Mouse (Mus musculus) cerebellum, adult 2 months (tissue): ENCODE data around the gene Camta2. TPM values are rescaled to one million over a fixed set of nuclear protein-coding genes. Genes with fewer than 3 reads are reported as not detected.
A peak's percentile ranks its signal among the peaks of the same experiment; 100 is the strongest.

ENCODE experiments used
- DNase-seq, 2 experiments: peaks; one replicate each; pipeline ENCODE4 v3.0.0; 2021
- H3K27ac ChIP-seq: fragments of 200-500 bp; 2 replicates; pipeline ENCODE4 v1.5.1; 2012; ENCODE audit warnings: low read length, control low read depth, inconsistent platforms; ENCODE audit not compliant: insufficient read depth
- H3K27me3 ChIP-seq: fragments of 200-500 bp; 2 replicates; pipeline ENCODE4 v1.6.1; 2012; ENCODE audit warnings: inconsistent platforms, mild to moderate bottlenecking, low read length, moderate library complexity; ENCODE audit not compliant: control insufficient read depth, insufficient read depth
- H3K4me1 ChIP-seq: fragments of 200-500 bp; 2 replicates; pipeline ENCODE4 v1.6.1; 2011; ENCODE audit warnings: low read length; ENCODE audit not compliant: control insufficient read depth, insufficient read depth
- H3K4me3 ChIP-seq: fragments of 200-500 bp; replicated peaks from 2 replicates; pipeline ENCODE3; 2011; ENCODE audit warnings: mild to moderate bottlenecking, low read depth, low read length, control low read depth; ENCODE audit not compliant: insufficient read depth
- CTCF ChIP-seq: fragments of 200-500 bp; IDR thresholded peaks from 2 replicates; pipeline ENCODE4 v1.5.1; 2011; ENCODE audit warnings: low read depth, mild to moderate bottlenecking, control low read depth, low read length, moderate library complexity, borderline replicate concordance; ENCODE audit not compliant: insufficient read depth
- POLR2A ChIP-seq: fragments of 200-500 bp; IDR thresholded peaks from 2 replicates; pipeline ENCODE4 v1.6.1; 2011; ENCODE audit warnings: low read length, control low read depth, borderline replicate concordance; ENCODE audit not compliant: insufficient read depth
- WGBS: fragments of 180-500 bp; shearing (Covaris S2); methylation state at CpG from one replicate; pipeline ENCODE4 v1.1.7; 2018; 5-methylcytosine and 5-hydroxymethylcytosine counted together
- polyA plus RNA-seq: library from polyadenylated mRNA; depleted of rRNA; stranded (reverse); fragments of >200 nt; gene quantifications from 2 replicates; pipeline ENCODE4 v1.2.3, GENCODE M21; 2012

The Camta2 gene
- polyA plus RNA-seq, 1 experiment, result 108 TPM

DNA sequence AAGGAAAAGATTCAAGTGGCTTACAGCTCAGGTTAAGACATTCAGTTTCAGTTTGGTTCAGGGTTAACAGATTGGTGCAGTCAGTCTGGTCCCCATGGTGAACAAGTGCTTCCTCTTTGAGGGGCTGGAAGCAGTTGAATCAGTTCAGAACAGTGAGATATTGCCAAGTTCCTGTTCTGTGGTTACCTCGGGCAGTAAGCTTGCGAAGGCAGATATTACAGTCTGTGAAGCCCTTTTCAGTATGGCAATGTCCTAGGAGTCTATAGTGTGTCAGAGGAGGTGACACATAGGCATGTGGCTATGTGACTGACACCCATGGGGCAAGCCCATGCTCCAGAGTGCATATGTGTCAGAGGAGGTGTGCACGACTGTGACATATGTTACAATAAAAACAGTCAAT lies 32.7 kb upstream of the Camta2 start:
- WGBS, result 88% methylated on average over 3 of the region's 3 CpGs
- TF ChIP-seq POLR2A (no peak), CTCF (no peak)

DNA sequence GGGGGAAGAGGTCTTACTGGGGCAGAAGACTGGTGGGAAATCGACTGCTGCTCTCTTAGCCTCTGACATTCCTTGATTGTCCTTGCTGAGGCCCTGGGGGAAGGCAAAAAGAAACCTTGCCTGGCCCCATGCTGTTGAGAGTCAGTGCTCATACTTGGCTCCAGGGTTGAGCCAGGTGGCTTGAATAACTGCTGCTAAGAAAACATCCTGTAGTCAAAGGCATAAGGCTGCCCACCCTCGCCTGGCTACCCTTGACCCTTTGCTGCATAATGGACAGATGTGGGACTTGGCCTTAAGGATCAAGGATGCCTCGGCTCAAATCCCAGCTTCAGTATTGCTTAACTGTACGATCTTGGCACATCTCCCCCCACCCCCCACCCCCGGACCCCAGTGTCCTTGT lies 30.6 kb upstream of the Camta2 start:
- H3K4me1 ChIP-seq, result no peaks in the 10 kb centered on the region
- no peak for TF ChIP-seq CTCF
- TF ChIP-seq POLR2A, result no peak
- 72% methylated on average over 5 of the region's 5 CpGs for WGBS

More for the DNA sequence above, 32.7 kb upstream of the Camta2 start:
- H3K27me3 ChIP-seq, result no peaks in the 10 kb centered on the region
- no peak overlapping the region for H3K4me3 ChIP-seq
- no peaks in the 10 kb centered on the region for H3K4me1 ChIP-seq
- DNase-seq, result no peak
- H3K27ac ChIP-seq, result no peak overlapping the region

DNA sequence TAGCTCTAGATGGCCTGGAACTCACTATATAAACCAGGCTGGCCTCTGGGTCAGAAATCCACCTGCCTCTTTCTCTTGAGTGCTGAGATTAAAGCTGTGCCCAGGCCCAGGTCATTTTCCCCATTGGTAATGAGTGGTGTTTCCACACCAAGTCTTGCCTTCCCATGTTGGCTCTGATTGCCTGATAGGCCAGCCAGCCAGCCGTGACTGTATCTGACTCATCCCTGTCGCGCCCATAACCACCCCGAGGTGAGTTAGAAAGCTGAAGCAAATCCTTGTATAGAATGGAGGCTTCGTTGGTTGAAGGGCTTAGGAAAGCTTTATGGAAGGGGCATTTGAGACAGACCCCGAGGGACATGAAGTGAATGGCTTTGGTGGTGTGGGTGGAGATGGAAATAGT lies 27.9 kb upstream of the Camta2 start:
- Histone ChIP-seq H3K27ac (no peak overlapping the region), H3K4me3 (no peak overlapping the region), H3K4me1 (no peaks in the 10 kb centered on the region), H3K27me3 (no peaks in the 10 kb centered on the region)
- TF ChIP-seq POLR2A (no peak), CTCF (no peak)
- no peak for DNase-seq
- 84% methylated on average over 6 of the region's 6 CpGs for WGBS

More for the DNA sequence above, 30.6 kb upstream of the Camta2 start:
- no peak for DNase-seq
- Histone ChIP-seq H3K4me3 (no peak overlapping the region), H3K27me3 (no peaks in the 10 kb centered on the region), H3K27ac (no peak overlapping the region)

DNA sequence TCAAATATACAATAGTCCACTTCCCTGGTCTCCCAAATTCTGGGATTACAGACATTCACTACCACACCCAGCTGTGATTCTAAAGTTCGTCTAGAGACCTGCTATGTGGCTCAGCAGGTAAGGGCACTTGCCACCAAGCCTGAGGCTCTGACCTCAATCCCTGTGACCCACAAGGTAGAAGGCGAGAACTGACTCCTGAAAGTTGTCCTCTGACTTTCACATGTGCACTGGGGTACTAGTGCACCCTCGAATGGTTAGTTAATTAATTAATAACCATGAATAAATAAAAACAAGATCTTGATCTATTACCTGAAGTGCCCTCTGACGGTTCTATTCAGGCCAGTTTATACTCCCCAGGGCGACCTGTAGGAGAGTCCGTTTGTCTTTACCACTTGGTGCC lies 25.3 kb upstream of the Camta2 start:
- Histone ChIP-seq H3K4me3 (no peak overlapping the region), H3K27me3 (no peaks in the 10 kb centered on the region), H3K4me1 (no peaks in the 10 kb centered on the region), H3K27ac (no peak overlapping the region)
- 88% methylated on average over 6 of the region's 6 CpGs for WGBS
- TF ChIP-seq CTCF (no peak), POLR2A (no peak)
- DNase-seq, result no peak

DNA sequence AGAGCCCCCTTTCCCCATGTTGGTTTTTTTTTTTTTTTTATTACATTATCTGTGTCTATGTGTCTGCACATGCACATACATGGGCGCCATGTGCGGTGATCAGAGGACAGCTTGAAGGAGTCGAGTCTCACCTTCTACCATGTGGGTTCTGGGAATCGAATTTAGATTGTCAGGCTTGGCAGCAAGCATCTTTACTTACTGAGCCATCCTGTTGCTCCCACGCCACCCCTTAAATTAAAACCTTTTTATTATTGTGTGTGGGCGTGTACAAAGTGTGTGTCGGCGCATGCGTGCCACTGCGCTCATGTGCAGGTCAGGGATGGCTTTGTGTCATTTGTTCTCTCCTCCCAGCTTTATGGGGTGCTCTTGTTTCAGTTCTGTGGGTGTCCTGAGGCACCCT lies 23.1 kb upstream of the Camta2 start:
- Histone ChIP-seq H3K27ac (no peak overlapping the region), H3K4me3 (no peak overlapping the region), H3K27me3 (no peaks in the 10 kb centered on the region), H3K4me1 (no peaks in the 10 kb centered on the region)
- DNase-seq, result no peak
- WGBS, result 94% methylated on average over 10 of the region's 10 CpGs
- no peak for TF ChIP-seq POLR2A
- TF ChIP-seq CTCF, result no peak

DNA sequence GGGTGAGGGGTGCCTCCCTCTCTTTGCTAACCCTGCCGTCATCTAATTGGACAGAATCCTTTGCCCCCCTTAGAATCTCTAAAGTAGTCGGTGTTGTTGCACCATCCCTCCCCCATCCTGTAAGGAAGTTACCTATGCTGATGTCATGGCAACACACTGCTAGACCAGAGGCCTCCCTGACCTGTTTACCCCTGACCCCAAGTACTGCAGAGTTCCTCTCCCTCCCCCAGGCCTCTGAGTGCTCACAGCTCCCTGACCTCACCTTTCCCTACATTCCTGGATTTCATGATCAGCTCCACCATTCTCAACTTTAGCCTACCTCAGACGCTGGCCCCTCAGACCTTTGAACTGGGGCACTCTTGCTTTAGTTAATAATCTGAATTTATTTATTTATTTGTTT lies 18.2 kb upstream of the Camta2 start:
- WGBS, result 86% methylated on average over 3 of the region's 3 CpGs
- peaks cover 10% of the 10 kb centered on the region for H3K4me1 ChIP-seq
- H3K27me3 ChIP-seq, result no peaks in the 10 kb centered on the region
- DNase-seq, result no peak
- no peak overlapping the region for H3K27ac ChIP-seq
- no peak overlapping the region for H3K4me3 ChIP-seq
- TF ChIP-seq POLR2A (no peak), CTCF (no peak)

DNA sequence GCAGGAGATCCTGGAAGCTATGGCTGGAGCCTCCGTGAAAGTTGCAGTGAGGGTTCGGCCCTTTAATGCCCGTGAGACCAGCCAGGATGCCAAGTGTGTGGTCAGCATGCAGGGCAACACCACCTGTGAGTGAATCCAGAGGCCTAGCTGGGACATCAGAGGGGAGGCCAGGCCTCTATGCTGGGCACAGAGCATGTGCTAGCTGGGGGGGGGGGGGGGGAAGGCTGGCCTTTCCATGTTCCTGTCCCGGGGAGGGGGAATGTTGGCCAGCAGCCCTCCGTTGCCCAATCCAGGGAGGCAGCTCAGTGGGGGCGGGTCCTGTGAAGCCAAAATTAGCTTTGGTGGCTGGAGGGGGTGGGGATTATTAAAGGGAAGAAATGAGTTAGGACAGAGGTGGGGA lies 14.9 kb upstream of the Camta2 start:
- H3K27me3 ChIP-seq, result no peaks in the 10 kb centered on the region
- 8% methylated on average over 6 of the region's 6 CpGs for WGBS
- H3K27ac ChIP-seq, result no peak overlapping the region
- H3K4me1 ChIP-seq, result peaks cover 10% of the 10 kb centered on the region
- no peak overlapping the region for H3K4me3 ChIP-seq
- TF ChIP-seq CTCF (no peak), POLR2A (no peak)
- DNase-seq, result no peak

DNA sequence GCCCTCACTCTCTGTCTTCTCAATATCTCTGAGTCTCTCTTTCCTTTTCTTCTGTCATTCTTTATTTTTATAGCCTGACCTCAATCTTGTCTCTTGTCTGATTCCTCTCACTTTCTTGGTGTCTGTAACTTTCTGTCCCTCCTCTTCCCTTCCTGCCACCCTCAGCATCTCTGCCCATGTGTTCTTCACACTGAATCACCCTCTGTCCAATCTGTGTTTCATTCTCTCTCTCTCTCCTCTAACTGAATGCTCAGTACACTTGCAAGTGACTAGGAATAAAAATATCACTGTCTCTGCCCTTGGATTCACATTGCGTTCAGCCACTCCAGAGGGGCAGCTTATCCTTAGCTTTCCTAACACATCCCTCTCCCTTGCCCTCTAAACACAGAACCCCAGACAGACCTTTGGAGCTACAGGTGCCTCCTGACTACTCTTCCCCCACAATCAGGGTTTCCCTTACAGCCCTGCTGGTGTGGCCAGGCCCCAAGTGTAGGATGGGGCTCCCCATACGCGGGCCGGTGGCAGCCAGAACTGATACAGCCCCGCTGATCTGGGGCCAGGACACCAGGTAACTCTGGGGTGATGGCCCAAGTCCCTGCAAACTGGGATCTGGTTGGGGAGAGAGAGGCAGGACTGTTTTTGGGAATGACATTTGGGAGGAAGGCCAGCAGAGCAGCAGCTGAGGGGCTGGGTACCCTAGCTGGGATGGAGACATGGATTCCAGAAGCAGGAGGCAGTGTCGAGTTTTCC lies 14.3 kb upstream of the Camta2 start:
- peak overlapping the region; percentile 7 for H3K4me3 ChIP-seq
- H3K4me1 ChIP-seq, result peaks cover 10% of the 10 kb centered on the region
- DNase-seq, result no peak
- TF ChIP-seq POLR2A, result no peak
- TF ChIP-seq CTCF, result no peak
- no peak overlapping the region; the same call in 1 of the 2 replicates for H3K27ac ChIP-seq
- WGBS, result 37% methylated on average over 6 of the region's 6 CpGs
- no peaks in the 10 kb centered on the region for H3K27me3 ChIP-seq

DNA sequence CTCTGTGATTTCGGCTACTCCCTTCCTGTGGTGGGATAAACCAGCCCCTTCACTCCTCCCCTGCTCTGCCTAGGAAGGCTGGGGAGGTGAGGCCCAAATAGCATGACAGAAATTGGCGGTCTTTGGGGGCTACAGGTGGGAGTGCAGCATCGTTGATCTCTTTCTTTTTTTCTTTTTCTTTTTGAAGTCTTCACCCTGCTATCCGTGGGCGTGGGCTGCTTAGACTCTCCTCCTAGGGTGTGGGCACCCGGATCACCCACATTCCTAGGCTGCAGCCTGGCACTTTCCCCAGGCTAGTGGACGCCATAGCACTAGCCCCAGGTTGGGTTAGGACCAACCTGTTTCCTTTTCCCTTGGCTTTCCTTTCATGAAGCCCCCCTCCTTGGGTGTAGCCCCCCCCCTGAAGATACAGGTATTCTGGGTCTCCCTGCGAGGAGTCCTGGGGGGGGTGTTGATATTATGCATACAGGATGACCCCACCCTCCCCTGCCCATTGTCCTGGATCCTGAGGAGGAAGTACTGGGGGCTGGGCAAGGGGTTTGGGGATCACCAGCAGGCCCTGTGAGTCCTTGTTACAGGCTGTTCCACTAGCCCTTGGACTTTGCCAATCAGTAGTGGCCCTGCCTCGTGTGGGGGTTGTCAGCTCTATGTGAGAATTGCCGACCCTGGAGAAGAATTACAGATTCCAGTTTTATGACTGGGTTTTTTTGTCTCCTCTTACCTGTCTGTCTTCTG lies 13.5 kb upstream of the Camta2 start:
- peaks cover 10% of the 10 kb centered on the region for H3K4me1 ChIP-seq
- H3K27ac ChIP-seq, result peak overlapping the region; percentile 35; the same call in 1 of the 2 replicates
- WGBS, result 11% methylated on average over 10 of the region's 10 CpGs
- H3K27me3 ChIP-seq, result no peaks in the 10 kb centered on the region
- TF ChIP-seq POLR2A, result no peak
- no peak for TF ChIP-seq CTCF
- H3K4me3 ChIP-seq, result peak overlapping the region; percentile 63
- DNase-seq, result peak in 1 of 2 experiments; percentile 29
